Mouse (Mus musculus) embryo, embryonic 10.5 days (tissue): ENCODE results near the gene Tns2.

Experiments
- DNase-seq: peaks from one replicate; pipeline ENCODE4 v3.0.0-alpha.2; 2015; ENCODE audit warnings: low spot score

Gene Tns2

DNA sequence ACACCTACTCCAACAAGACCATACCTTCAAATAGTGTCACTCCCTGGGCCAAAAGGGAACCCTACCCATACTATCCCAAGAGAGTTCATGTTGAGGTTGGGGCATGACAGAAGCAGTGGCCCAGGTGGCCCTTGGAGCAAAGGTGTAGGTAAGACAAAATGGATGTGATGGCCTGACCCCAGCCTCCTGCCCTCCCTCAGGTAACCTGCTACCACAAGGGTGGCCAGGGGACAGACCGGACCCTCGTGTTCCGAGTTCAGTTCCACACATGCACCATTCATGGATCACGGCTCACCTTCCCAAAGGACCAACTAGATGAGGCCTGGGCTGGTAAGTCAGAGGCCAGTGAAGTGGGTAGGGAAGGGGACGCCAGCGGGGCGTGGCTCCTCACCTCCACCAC, 10.1 kb downstream of the Tns2 start:
- no peak for DNase-seq

DNA sequence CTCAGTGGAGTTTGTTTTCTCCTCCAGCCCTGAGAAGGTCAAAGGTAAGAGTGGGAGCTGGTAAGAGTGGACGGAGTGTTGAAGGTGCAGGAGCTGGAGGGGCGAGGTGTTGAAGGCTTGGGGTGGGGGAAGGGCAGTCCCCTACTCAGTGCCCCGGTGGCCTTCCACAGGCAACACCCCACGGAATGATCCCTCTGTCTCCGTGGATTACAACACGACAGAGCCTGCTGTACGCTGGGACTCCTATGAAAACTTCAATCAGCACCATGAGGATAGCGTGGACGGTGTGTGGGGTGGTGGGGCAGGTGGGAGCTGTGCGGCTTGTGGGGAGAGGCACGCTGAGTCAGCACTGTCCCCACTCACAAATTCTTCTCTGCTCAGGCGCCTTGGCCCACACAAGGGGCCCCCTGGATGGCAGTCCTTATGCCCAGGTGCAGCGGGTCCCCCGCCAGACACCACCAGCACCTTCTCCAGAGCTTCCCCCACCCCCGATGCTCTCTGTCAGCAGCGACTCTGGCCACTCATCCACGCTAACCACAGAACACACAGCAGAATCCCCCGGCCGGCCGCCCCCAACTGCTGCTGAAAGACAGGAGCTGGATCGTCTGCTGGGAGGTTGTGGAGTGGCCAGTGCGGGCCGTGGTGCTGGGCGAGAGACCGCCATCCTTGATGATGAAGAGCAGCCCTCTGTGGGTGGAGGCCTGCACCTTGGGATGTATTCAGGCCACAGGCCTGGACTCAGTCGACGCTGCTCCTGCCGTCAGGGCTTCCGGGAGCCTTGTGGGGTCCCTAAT, 10.7 kb downstream of the Tns2 start:
- DNase-seq = no peak

DNA sequence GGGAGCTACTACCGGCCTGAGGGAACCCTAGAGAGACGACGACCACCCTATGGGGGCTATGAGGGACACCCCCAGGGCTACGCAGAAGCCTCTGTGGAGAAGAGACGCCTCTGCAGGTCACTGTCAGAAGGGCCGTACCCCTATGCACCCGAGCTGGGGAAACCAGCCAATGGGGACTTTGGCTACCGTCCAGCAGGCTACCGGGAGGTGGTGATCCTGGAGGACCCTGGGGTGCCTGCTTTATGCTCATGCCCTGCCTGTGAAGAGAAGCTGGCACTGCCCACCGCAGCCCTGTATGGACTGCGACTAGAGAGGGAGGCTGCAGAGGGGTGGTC, 11.2 kb downstream of the Tns2 start:
- no peak for DNase-seq

DNA sequence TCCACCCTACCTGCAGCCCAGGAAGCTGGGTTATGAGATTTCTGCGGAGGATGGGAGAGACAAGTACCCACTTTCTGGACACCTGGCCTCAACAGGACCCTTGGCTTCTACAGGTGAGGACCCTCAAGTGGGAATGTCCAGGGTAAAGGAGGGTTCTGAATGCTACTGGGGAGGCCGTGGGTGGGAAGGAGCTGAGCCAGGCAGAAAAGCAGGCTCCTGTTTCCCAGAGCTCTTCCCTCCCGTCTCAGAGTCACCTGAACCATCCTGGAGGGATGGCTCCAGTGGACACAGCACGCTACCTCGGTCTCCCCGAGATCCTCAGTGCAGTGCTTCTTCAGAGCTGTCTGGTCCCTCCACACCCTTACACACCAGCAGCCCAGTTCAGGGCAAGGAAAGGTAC, 12.0 kb downstream of the Tns2 start:
- DNase-seq = no peak

DNA sequence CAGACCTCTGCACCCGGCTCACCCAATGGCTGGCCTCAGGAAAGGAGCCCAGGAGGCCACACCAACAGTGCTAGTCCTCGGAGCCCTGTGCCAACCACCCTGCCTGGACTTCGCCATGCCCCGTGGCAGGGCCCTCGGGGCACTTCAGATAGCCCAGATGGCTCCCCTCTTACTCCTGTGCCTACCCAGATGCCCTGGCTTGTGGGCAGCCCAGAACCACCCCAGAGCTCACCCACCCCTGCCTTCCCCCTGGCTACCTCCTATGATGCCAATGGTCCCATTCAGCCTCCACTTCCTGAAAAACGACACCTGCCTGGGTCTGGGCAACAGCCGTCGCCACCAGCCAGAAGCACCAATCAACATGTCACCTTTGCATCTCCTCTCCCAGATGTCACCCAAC, 12.6 kb downstream of the Tns2 start:
- no peak for DNase-seq

DNA sequence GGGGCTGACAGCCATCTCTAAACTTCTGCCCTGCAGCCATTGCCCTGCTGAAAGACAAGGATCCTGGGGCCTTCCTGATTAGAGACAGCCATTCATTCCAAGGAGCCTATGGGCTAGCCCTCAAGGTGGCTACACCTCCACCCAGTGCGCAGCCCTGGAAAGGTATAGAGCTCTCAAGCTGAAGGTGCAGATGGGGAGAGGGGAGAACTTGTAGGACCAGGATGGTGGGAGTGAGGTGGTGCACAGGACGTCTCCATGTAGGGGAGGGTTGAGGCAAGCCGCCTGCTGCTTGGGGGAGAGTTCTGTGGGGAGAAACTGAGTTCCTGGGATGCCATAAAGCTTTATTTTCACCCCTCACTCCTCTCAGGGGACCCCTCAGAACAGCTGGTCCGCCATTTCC, 13.5 kb downstream of the Tns2 start:
- no peak for DNase-seq

DNA sequence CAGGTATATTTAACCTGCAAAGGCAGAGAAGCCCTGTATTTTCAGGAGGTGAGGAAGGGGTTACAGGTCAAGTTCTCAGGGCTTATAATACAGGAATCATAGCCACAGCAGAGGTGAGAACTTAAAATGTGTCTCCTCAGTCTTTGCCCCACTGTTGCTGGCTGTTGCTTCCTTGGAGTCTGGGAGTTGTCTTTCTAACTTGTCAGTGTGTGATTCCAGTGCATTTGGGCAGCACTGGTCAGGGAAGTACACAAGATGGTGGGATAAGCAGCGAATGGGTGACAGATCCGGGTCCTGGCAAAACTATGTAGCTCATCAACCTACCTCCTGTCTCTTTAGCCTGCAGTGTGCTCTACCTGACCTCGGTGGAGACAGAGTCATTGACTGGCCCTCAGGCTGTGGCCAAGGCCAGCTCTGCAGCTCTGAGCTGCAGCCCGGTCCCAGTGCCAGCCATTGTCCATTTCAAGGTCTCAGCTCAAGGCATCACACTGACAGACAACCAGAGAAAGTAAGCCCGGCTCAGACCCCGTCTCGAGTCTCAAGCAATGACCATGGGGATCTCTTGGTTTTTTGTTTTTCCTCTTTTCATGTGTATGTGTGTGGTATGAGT, 14.5 kb downstream of the Tns2 start:
- no peak for DNase-seq

DNA sequence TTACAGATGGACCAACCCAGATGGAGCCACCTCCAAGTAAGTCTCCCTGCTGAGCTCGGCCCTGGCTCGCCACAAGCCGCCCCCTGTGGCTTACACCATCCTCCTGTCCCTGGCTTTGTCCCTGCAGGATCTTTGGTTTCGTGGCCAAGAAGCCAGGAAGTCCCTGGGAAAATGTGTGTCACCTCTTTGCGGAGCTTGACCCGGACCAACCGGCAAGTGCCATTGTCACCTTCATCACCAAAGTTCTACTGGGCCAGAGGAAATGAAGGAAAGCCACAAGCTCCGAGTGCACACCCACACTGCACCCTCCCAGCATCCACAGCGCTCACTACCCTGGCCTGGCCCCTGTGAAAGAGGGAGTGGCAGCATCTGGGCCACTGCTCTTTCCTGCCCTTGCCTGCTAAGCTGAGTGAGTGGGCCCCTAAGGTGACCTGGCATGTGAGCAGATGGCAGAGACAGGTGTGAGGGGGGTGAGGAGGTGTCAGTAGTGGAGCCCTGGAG, 15.6 kb downstream of the Tns2 start:
- no peak for DNase-seq

DNA sequence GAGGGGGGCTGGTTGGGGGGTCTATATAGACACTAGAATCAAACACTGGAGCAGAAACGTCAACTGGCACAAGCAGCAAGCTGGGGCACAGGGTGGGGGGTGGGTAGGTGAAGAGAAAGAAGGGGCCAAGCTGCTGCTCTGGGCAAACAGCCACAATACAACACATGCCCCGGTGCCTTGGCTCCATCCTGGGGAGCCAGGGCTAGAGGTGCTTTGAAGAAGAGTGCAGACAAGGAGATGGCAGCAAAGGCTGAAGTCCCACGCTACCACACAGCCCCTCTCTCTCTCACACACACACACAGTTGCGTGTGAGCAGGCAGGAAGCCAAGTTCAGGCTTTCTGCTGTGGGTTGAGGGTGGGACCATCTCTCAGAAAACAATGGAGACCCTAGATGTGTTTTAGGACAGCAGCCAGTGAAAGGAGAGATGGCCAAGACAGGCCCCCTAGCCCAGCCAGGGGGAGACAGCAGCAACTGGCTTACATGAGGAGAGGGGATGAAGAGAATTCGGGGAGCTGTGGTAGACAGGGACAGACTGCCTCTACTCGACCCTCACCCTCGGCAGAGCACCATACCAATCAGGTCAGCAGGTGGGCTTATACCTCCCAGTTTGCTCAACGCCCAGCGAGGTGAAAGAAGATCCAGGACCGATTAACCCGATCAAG, 16.7 kb downstream of the Tns2 start:
- DNase-seq = no peak

DNA sequence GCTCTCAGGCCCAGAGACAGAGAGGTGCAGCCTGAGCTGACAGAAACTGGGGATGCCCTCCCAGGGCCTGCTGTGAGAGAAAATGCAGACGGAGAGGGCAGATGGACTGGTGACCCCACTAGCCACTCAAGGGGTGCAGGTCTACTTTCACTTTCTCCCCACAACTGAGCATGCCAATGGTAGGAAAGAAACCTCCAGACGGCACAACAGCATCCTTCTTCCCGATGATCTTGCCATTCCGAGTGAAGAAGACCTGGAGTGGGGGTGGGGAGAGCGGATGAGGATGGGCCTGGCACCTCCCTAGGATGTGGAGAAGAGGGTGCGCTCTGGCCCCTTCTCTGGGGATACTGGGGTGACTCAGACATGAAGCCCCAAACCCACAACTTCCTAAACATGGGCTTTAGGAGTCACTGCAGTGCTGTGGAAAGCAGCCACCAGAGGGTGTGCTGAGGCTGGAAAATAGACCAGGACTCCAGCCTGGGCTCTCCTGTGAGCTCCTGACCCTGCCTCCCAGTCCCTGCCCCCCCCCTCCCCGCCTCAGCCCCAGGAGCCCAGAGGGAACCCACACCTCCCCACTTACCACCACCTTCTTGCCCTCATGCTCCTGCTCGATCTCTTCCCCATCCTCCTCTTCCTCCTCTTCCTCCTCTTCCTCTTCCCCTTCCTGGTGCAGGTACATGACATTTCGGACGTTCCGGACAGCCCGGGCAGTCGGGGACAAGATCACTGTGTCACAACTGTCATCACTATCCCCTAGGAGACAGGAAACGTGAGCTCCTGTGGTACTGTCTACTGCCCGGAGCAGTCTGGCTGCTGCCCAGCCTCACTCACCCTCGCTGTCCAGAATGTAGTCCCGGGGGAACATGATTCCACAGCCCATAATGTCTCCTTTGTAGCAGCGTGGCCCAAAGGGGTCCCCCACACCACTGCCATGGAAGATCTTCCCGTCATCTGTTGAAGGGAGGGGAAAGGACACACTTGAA, 17.5 kb downstream of the Tns2 start:
- DNase-seq = no peak

DNA sequence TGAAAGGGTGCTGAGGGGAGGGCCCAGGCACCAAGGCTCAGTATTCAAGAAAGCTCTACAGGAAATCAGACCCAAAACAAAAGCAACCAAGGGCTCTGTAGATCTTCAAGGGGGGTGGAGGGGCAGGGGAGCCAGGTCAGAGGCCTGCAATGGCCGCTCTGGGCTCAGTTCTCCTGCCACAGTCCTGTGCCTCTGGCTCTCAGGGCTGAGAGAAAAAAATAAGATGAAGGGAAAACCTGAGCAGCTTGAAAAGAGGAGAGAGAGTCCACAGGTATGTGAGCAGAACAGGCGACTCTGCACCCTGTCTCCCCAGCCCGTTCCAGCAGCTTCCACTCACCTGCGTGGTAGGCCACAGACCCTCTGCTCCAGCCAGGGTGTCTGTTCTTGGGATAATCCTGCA, 18.4 kb downstream of the Tns2 start:
- DNase-seq = no peak

DNA sequence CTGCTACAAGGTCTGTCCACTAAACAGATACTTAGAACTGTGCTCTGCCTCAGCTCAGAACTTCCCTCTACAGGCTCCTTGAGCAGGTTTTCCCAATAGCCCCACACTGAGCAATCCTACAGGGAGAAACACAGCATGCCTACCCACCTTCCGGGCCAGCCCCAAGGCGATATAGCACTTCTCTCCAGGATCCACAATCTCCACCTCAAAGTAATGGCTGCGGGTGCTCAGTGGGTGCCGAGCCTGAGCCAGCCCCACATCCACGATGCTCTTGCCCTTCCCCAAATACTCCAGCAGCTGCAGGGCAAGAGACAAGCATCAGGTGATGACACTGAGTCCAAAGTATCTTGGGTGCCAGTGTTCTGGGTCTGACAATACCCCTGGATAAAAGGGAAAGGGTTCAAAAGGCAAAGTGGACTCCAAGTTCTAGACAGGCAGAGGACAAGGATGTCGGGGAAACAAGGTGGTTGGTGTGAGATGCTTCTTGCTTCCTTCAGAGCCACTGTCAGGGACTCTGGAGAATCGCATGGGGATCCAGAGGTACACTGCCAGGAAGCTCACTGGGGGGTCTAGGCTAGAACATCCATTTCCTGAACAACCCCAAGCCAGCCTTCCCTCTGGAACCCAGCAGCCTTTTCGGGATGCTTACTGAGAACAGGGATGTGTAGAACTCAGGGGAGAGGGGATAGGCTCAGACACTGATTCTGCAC, 19.1 kb downstream of the Tns2 start:
- no peak for DNase-seq

DNA sequence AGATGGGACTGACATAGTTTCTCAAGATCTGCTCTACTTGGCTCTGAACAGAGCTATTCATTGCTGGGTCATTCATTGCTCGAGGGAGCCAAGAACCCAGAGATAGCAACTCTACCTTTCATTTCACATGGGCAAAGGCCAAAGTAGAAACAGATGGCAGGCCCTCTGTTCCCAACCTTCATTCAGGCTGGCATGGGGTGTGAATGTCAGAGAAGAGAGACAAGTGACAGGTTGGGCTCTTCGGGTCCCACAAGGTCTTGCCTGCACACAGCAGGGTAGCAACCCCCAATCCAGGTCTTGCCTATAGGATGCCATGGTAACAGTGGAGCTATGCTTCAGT, 19.6 kb downstream of the Tns2 start:
- no peak for DNase-seq

DNA sequence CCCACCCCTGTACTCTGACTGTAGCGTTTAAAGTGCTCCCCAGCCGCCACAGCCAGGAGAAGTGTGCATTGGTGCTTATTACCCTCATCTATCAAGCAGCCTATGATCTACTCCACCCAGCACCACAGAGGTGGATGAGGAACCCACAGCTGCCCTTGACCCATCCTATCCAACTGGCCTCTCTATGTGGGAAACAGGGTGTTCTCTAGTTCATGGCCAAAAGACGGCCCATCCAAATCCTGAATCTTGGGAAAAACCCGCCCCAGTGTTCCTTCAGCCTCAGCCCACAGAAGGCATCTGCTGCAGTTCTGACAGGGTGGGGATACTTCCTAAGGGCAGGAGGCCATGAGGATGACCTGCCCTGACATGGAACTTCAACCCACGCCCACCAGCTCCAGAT, 20.3 kb downstream of the Tns2 start:
- no peak for DNase-seq

DNA sequence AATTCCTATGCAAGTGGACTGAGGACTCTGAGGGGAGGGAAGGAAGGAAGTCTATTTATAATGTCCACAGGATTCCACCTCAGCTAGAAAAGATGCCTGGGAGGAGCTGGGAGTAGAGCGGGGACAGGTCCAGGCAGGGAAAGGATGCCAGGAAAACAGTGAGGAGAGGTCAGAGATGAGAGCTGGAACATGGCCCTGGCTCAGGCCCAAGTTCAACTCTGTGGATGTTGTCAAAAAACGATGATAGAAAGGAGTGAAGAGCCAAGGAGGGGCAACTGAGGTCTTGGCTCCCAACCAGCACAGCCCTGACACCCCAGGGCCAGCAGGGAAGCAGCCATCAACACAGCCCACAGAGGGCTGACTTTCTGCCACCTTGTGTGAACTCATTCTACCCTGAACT, 26.1 kb downstream of the Tns2 start:
- no peak for DNase-seq

DNA sequence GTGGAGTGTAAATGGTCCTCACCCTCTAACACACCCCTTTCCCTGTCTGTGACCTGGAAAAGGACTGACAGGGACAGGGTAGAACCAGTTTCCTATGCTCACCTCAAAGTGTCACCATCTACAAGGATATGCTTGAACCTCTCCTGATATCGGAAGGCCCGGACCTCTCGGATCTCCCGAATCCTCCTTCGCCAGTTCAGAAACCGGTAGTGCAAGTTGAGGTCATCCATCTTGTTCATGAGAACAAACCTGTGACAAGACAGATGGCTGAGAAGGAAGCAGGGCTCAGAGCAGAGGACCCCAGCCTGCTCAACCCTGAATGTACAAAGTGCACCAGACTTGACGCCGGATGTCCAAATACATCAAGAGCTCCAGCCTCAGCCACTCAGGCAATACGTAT, 33.1 kb downstream of the Tns2 start:
- DNase-seq = no peak

DNA sequence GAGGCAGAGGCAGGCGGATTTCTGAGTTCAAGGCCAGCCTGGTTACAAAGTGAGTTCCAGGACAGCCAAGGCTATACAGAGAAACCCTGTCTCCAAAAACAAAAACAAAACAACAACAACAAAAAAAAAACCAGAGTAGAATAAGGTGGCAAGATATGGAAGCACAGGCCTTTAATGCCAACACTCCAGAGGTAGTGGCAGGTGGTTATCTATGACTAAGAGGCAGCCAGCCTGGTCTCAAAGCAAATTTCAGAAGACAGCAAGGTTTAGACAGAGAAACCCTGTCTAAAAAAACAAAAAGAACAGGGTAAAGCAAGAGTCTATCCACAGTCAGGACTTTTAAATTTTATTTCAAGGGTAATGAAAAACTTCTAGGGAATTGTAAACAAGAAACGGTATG, 34.5 kb downstream of the Tns2 start:
- DNase-seq = no peak

DNA sequence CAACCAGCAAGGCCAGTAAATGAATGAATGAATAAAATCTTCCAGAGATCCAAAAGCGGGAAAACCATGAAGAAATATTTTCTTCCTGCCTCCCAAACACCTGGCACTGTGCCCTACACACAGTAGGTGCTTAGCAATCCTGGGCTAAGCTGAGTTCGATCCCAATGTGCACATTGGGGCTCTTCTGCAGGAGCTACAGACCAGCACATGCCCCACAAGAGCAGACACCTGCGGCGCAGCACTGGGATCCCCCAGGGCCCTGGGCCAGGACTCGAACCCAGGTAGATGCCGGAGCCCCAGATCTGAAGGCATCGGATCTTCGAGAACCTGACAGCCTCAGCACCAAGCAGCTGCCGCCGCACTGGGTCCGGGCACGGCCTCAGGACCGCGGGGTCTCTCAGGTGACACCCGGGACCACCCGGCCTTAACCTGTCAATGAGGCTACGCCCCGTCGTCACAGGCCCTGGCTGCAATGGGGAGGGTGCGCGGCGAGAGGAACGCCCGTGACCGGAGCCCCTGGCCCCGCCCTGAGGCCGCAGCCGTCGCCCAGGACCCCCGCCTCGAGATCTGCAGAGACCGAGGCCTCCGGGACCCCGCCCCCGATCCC, 35.4 kb downstream of the Tns2 start:
- DNase-seq = no peak

DNA sequence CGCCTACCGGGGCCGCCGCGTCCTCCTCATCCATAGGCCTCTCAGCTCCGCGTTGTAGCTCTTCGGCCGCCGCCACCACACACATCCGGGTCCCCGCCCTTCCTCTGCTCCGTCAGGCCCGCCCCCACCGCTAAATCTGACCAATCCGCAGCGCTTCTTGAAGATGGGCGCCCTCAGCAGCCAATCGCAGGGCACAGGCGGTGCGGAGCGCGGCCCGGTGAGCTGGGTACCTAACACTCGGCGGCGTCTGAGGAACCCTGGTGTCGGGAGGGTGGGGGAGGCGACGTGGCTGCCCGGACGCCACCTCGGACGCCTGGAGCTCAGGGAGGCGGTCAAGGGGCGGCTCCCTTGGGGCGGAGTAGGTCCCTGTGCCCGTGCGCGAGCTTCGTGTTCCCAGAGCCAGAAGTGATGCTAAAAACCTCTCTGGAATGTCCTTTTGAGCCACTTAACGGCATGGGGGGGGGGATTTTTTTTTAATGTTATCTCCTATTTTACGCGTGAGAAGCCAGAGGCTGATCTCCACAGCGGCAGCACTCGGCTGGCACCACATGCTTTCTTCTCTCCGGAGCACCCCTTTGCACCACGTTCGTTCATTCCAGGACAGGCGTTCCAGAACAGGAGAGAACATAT, 36.0 kb downstream of the Tns2 start, which contains the start of gene Spryd3:
Gene Spryd3, minus strand, starts transcription at position 106 of the 630 bp plus-strand sequence.
- peak; percentile 98 for DNase-seq

DNA sequence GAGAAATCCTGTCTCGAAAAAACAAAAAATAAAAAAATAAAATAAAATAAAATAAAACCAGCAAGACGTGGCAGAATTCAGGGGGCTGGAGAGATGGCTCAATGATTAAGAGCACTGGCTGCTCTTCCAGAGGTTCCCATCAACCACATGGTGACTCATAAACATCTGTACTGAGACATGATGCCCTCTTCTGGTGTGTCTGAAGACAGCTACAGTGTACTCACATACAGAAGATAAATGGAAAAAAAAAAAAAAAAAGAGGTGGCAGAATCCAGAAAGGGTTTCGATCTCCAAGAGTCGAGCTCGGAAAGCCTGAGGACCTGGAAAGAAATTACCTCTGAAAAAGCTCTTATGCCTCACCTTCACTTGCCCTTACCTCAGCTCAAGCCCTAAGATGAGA, 40.9 kb downstream of the Tns2 start:
- DNase-seq = no peak
